Mouse (Mus musculus): ENCODE data around the gene Rcn2. TPM values are rescaled to one million over a fixed set of nuclear protein-coding genes. Genes with fewer than 3 reads are reported as not detected.
"Not testable (repeated sequence)": the region's sequence is repeated elsewhere in the genome, so short reads cannot be mapped to it uniquely, and the experiment has no call there.

The Rcn2 gene
- total RNA-seq (2015; ENCODE audit: low replicate concordance) (7.7 and 10.0 TPM in 2 replicates), total RNA-seq (2017; ENCODE audit: low replicate concordance) (2.8 and 5.5 TPM in 2 replicates)

- ATAC-seq (replicated peaks; ENCODE audit: low FRiP score, poor library complexity, severe bottlenecking): peak; percentile 99
These were observed at the start of gene Rcn2 for GRCm38 (mm10) chr9:56041372-56042180. Gene Rcn2 (plus strand): TSS chr9:56041845.

- ATAC-seq (replicated peaks; ENCODE audit: low FRiP score, poor library complexity, severe bottlenecking): not testable (repeated sequence)
These were observed 37.0 kb upstream of the Rcn2 start for GRCm38 (mm10) chr9:56004679-56005078.

GRCm38 (mm10) chr9:56010450-56010849, 31.2 kb upstream of the Rcn2 start, which contains the start of gene 4930563M21Rik:
Gene 4930563M21Rik (minus strand): TSS chr9:56010550.
- ATAC-seq (replicated peaks; ENCODE audit: low FRiP score, poor library complexity, severe bottlenecking): no peak

GRCm38 (mm10) chr9:56024772-56025171, 16.9 kb upstream of the Rcn2 start:
- no peak for ATAC-seq (replicated peaks; ENCODE audit: low FRiP score, poor library complexity, severe bottlenecking)

GRCm38 (mm10) chr9:56027292-56027691, 14.4 kb upstream of the Rcn2 start:
- no peak for ATAC-seq (replicated peaks; ENCODE audit: low FRiP score, poor library complexity, severe bottlenecking)

- no peak for ATAC-seq (replicated peaks; ENCODE audit: low FRiP score, poor library complexity, severe bottlenecking)
These were observed 9.4 kb upstream of the Rcn2 start for GRCm38 (mm10) chr9:56032219-56032618.

- peak; percentile 12; the same call in 1 of the 2 replicates for ATAC-seq (replicated peaks; ENCODE audit: low FRiP score, poor library complexity, severe bottlenecking)
These were observed 556 bp downstream of the Rcn2 start for GRCm38 (mm10) chr9:56042181-56042621.

- ATAC-seq (replicated peaks; ENCODE audit: low FRiP score, poor library complexity, severe bottlenecking): no peak
These were observed 12.2 kb downstream of the Rcn2 start for GRCm38 (mm10) chr9:56053796-56054195.

- no peak for ATAC-seq (replicated peaks; ENCODE audit: low FRiP score, poor library complexity, severe bottlenecking)
These were observed 14.5 kb downstream of the Rcn2 start for GRCm38 (mm10) chr9:56056147-56056546.

- ATAC-seq (replicated peaks; ENCODE audit: low FRiP score, poor library complexity, severe bottlenecking): no peak
These were observed 20.7 kb downstream of the Rcn2 start for GRCm38 (mm10) chr9:56062336-56062735.

GRCm38 (mm10) chr9:56065011-56065410, 23.4 kb downstream of the Rcn2 start:
- ATAC-seq (replicated peaks; ENCODE audit: low FRiP score, poor library complexity, severe bottlenecking): no peak

GRCm38 (mm10) chr9:56067964-56068363, 26.3 kb downstream of the Rcn2 start:
- ATAC-seq (replicated peaks; ENCODE audit: low FRiP score, poor library complexity, severe bottlenecking): no peak

GRCm38 (mm10) chr9:56068630-56069029, 27.0 kb downstream of the Rcn2 start:
- ATAC-seq (replicated peaks; ENCODE audit: low FRiP score, poor library complexity, severe bottlenecking): no peak

GRCm38 (mm10) chr9:56072861-56073260, 31.2 kb downstream of the Rcn2 start:
- no peak for ATAC-seq (replicated peaks; ENCODE audit: low FRiP score, poor library complexity, severe bottlenecking)

GRCm38 (mm10) chr9:56074863-56075262, 33.2 kb downstream of the Rcn2 start:
- ATAC-seq (replicated peaks; ENCODE audit: low FRiP score, poor library complexity, severe bottlenecking): no peak

GRCm38 (mm10) chr9:56075264-56075663, 33.6 kb downstream of the Rcn2 start:
- peak; percentile 78 for ATAC-seq (replicated peaks; ENCODE audit: low FRiP score, poor library complexity, severe bottlenecking)

GRCm38 (mm10) chr9:56075901-56076620, 34.4 kb downstream of the Rcn2 start:
- ATAC-seq (replicated peaks; ENCODE audit: low FRiP score, poor library complexity, severe bottlenecking): no peak

- no peak for ATAC-seq (replicated peaks; ENCODE audit: low FRiP score, poor library complexity, severe bottlenecking)
These were observed 37.9 kb downstream of the Rcn2 start for GRCm38 (mm10) chr9:56079587-56079986.

- no peak for ATAC-seq (replicated peaks; ENCODE audit: low FRiP score, poor library complexity, severe bottlenecking)
These were observed 44.9 kb downstream of the Rcn2 start for GRCm38 (mm10) chr9:56086524-56086923.

- ATAC-seq (replicated peaks; ENCODE audit: low FRiP score, poor library complexity, severe bottlenecking): no peak
These were observed 48.3 kb downstream of the Rcn2 start, which contains the start of gene Pstpip1 for GRCm38 (mm10) chr9:56089778-56090520. Gene Pstpip1 (plus strand): TSS chr9:56089962.

Measured in erythroblast, adult 5-6 weeks (primary cell).